Mouse (Mus musculus) G1E-ER4 (cell line): ENCODE results near the gene Cyp19a1. TPM values are rescaled to one million over a fixed set of nuclear protein-coding genes. Genes with fewer than 3 reads are reported as not detected.

Source experiments
- GATA1 ChIP-seq: IDR thresholded peaks from one replicate; pipeline ENCODE4 v1.8.0; 2012; ENCODE audit warnings: low read length, inconsistent platforms
- polyA plus RNA-seq: library from polyadenylated mRNA; stranded (reverse); fragments of >175 nt; gene quantifications from 2 replicates; pipeline ENCODE4 v1.2.3, GENCODE M21; 2012

Gene Cyp19a1
- polyA plus RNA-seq: not detected in 2 replicates

- no peak for TF ChIP-seq GATA1
These were observed at the start of gene Cyp19a1 for GRCm38 (mm10) chr9:54268010-54268409. Cyp19a1 (minus strand) TSS chr9:54268110.

DNA sequence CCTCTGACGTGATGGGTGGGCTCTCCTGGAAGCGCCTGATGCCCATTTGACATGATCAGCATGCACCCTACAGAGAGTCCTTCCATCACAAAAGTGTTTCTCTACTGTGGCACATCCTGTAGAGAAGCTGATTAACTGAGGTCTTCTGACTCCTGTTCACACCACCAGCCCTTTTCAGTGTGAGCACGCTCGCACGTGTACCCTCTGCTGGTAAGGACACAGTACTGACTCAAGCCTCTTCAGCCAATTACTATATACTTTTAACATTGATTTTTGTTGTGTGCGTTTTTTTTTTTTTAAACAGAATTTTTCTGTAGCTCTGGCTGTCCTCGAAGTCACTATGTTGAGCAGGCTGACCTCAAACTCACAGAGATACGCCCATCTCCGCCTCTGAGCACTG, 48.5 kb upstream of the Cyp19a1 start:
- TF ChIP-seq GATA1: no peak

- TF ChIP-seq GATA1: no peak
These were observed 40.9 kb upstream of the Cyp19a1 start for GRCm38 (mm10) chr9:54308751-54309358.

- no peak for TF ChIP-seq GATA1
These were observed 40.3 kb upstream of the Cyp19a1 start for GRCm38 (mm10) chr9:54308209-54308608.

DNA sequence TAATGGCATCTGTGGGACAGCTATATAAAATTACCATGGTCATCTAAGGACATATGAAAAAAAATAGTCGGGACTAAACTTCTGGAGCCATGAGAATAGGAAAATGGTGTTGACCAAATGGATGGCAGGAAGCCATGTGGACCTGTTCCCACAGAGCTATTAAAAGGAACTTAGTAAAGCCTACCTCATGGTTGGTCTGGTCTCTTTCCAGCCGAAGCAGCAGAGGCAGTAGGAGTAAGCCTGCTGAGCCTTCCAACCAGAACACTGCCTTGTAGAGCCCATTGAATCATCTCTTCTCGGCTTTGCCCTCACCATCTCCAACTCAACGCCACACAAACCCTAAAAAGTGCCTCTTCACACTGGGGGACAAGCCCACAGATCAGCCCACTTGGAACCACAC, 33.3 kb upstream of the Cyp19a1 start:
- TF ChIP-seq GATA1: no peak

DNA sequence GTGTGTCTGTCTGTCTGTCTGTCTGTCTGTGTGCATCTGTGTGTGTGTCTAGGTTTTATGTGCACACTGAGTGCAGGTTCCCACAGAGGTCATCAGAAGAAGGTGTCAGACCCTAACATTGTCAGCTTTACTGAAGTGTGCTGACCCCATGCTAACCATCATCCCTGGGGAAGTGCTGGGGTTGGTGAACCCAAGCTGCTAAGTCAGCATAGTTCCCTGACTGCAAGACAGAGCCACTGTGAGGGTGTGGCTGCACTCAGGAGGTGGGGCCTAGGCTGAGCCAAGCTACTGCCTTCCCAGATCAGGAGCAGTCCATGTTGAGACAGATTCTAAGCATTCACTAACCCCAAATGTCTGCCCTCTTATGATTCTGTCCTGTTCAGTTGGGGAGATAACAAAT, 31.9 kb upstream of the Cyp19a1 start:
- TF ChIP-seq GATA1: no peak

- TF ChIP-seq GATA1: no peak
These were observed 31.5 kb upstream of the Cyp19a1 start for GRCm38 (mm10) chr9:54299389-54299788.

DNA sequence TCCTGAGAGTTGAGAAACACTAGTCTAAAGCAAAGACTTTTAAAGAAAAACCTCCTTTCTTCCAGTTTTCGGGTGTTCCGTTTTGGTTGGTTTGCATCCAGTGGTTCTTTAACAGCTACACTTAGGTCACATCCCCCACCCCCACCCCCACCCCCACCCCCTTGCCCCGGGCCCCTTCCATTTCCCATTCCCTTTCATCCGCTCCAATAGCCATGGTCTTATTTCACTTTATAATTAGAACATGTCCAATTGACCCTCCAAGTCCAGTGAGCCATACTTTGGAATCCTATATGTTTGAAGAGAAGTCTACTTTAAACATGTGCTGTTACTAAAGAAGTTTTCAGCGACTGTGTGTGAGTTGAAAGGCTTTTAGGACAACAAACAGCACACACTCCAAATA, 19.9 kb upstream of the Cyp19a1 start:
- no peak for TF ChIP-seq GATA1

GRCm38 (mm10) chr9:54286331-54286987, 18.5 kb upstream of the Cyp19a1 start, which contains the start of gene Gldn:
Gldn (plus strand) TSS chr9:54286486.
- no peak for TF ChIP-seq GATA1

- TF ChIP-seq GATA1: no peak
These were observed 11.2 kb upstream of the Cyp19a1 start for GRCm38 (mm10) chr9:54279046-54279589.

GRCm38 (mm10) chr9:54275283-54275682, 7.4 kb upstream of the Cyp19a1 start:
- TF ChIP-seq GATA1: no peak

- TF ChIP-seq GATA1: no peak
These were observed 3.0 kb upstream of the Cyp19a1 start for GRCm38 (mm10) chr9:54270889-54271288.

DNA sequence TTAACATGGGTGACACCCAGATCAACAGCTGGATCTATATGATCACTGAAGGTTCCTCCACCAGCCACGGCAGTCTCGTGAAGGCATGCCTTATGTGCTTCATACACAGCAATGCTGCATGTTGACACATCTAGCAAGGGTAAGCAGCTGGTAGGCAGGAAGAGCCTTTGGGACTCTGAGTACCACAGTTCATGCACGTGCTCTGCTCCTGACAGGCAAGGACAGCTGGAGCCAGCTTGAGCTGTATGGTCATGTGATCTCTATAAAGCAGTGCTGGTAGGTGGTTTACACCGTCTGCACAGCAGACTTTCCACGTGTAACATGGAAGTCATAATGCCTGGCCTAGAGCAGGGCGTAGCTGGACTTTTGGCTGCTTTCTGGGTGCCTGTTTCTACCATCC, 2.1 kb upstream of the Cyp19a1 start:
- no peak for TF ChIP-seq GATA1

GRCm38 (mm10) chr9:54264754-54265153, 3.2 kb downstream of the Cyp19a1 start:
- TF ChIP-seq GATA1: no peak

DNA sequence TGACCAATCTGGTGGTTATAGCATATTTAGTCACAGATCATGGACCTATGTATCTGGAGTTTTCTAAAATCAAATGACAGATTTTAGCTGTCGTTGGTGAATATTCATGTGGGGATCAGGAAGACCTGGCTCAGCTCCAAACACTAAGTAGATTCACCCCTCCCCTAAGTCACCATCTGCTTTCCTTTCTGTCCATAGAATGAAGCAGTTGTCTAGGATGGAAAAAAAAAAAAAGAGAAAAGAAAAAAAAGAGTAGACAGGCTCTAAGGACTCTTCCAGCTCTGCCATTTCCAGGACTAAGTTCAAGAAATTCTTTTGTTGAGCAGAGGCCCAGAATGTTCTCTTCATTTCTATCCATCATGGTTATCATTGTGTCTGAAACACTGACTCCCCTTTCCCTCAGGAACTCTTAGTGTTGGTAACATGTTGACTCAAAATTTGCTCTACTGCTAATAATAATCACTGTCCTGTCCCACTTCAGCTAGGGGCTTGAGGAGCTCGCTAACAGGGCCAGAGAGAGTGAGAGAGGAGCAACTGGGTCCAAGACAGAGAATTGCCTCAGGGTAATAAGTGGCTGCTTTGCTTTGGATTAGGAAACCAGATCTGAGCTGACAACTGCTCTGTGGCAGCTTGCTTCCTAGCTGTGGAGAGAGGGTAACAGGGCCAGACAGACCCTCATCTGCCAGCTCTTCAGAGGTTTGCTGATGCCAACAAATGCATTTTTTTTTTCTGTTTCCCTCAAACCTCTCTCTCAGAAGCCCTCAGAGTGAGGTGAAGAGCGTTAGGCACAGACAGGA, 22.8 kb downstream of the Cyp19a1 start:
- no peak for TF ChIP-seq GATA1

DNA sequence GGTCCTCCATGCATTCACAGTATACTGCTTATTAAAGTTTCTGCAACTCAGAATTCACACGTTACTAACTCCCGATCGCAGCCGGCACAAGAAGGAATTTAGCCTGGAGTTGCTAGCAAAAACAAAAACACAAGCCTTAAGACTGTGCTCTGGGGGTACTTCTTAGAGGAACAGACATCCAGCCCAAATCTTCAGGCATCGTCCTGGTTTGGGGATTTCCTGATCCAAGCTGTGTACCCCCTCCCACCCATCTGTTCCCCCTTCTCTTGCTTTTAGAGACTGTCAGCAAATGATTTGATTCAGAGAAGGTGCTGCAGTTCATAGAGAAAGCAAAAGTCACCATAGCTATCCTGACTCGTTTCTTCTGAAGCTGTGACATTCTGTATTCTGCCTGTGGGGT, 40.3 kb downstream of the Cyp19a1 start:
- no peak for TF ChIP-seq GATA1

- no peak for TF ChIP-seq GATA1
These were observed 51.4 kb downstream of the Cyp19a1 start for GRCm38 (mm10) chr9:54216511-54216910.
